Mouse (Mus musculus) brain, adult 2 months (tissue): Measurements from ENCODE around the gene Btnl2.
"Not testable (repeated sequence)": the region's sequence is repeated elsewhere in the genome, so short reads cannot be mapped to it uniquely, and the experiment has no call there.

Experiments
- DNase-seq: peaks from one replicate; pipeline ENCODE4 v3.0.0; 2011; ENCODE audit warnings: low read depth, low spot score

The Btnl2 gene

GRCm38 (mm10) chr17:34354539-34354938 lies at the start of gene Btnl2:
TSS of gene Btnl2 (plus strand) at chr17:34354822.
- DNase-seq = no peak

- DNase-seq = peak; percentile 94
Observed at GRCm38 (mm10) chr17:34305380-34306030, 49.1 kb upstream of the Btnl2 start, which contains the start of gene H2-Eb1. TSS of gene H2-Eb1 (plus strand) at chr17:34305867.

GRCm38 (mm10) chr17:34306407-34306806 lies 48.2 kb upstream of the Btnl2 start:
- no peak for DNase-seq

GRCm38 (mm10) chr17:34307216-34307615 lies 47.4 kb upstream of the Btnl2 start:
- no peak for DNase-seq

GRCm38 (mm10) chr17:34308161-34308560 lies 46.5 kb upstream of the Btnl2 start:
- DNase-seq = no peak

- no peak for DNase-seq
Observed at GRCm38 (mm10) chr17:34309225-34309624, 45.4 kb upstream of the Btnl2 start.

GRCm38 (mm10) chr17:34309683-34310385 lies 44.8 kb upstream of the Btnl2 start:
- peak; percentile 89 for DNase-seq

GRCm38 (mm10) chr17:34310526-34310925 lies 44.1 kb upstream of the Btnl2 start:
- DNase-seq = not testable (repeated sequence)

GRCm38 (mm10) chr17:34312185-34312584 lies 42.4 kb upstream of the Btnl2 start:
- no peak for DNase-seq

- peak; percentile 81 for DNase-seq
Observed at GRCm38 (mm10) chr17:34313393-34313792, 41.2 kb upstream of the Btnl2 start.

- DNase-seq = no peak
Observed at GRCm38 (mm10) chr17:34314286-34314685, 40.3 kb upstream of the Btnl2 start.

- DNase-seq = no peak
Observed at GRCm38 (mm10) chr17:34315512-34315911, 39.1 kb upstream of the Btnl2 start.

GRCm38 (mm10) chr17:34316697-34317096 lies 37.9 kb upstream of the Btnl2 start:
- no peak for DNase-seq

GRCm38 (mm10) chr17:34317275-34317674 lies 37.3 kb upstream of the Btnl2 start:
- DNase-seq = no peak

- peak; percentile 6 for DNase-seq
Observed at GRCm38 (mm10) chr17:34325436-34325835, 29.2 kb upstream of the Btnl2 start, which contains the start of gene H2-Eb2. TSS of gene H2-Eb2 (plus strand) at chr17:34325665.

GRCm38 (mm10) chr17:34326373-34326772 lies 28.2 kb upstream of the Btnl2 start:
- DNase-seq = no peak

GRCm38 (mm10) chr17:34329807-34330206 lies 24.8 kb upstream of the Btnl2 start:
- no peak for DNase-seq

GRCm38 (mm10) chr17:34331200-34331599 lies 23.4 kb upstream of the Btnl2 start:
- DNase-seq = no peak

GRCm38 (mm10) chr17:34340619-34341402 lies 13.8 kb upstream of the Btnl2 start:
- peak; percentile 29 for DNase-seq

- DNase-seq = no peak
Observed at GRCm38 (mm10) chr17:34344882-34345281, 9.7 kb upstream of the Btnl2 start.

GRCm38 (mm10) chr17:34345486-34345885 lies 9.1 kb upstream of the Btnl2 start:
- DNase-seq = no peak

GRCm38 (mm10) chr17:34346041-34346440 lies 8.6 kb upstream of the Btnl2 start:
- no peak for DNase-seq
